Mouse (Mus musculus): ENCODE data around the gene Gm6676.
"Not testable (repeated sequence)": the region's sequence is repeated elsewhere in the genome, so short reads cannot be mapped to it uniquely, and the experiment has no call there.

Gene Gm6676

DNA sequence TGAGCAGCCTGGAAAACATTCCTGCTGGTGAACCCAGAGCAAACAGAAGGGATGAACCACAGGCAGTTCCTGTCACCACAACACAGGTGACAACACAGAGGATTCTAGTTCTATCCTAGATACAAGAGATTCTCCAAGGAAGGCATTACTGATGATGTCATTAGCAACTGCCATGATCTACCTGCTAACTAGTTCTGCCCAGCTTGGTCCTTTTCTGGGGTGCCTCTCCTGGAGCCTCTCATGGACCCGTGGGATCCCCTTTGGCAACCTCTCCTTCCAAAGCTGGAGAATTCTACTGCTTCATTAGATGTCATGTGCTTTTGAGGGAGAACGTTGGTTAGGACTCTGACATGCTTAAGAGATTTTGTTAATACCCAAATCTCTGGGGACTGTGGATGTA lies at the start of gene Gm6676:
TSS of gene Gm6676 (minus strand) at position 101 of the 400 bp plus-strand sequence.
- DNase-seq: not testable (repeated sequence)

DNA sequence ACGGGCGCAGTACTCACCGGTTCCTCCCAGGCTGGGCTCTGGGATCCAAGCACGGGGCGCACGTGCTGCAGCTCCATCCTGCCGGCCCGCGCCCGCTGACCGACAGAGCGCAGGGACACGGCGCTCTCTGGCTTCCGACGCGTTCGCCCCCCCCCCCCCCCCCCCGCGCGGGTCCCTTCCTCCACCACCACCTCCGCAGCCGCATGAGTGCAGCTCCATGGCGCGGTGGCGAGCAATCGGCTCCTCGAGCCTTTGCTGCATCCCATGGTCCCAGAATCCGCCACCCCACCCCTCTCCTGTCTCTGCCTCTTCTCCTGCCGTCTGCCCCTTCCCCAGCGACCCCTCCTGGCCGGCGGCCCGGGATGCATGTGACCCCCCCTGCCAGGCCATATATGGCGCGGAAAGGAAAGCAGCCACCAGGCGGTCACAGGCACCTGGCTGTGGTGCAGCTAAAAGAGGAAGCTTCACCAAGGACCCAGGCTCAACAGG lies 49.3 kb upstream of the Gm6676 start, which contains the start of gene Gm3512:
TSS of gene Gm3512 (minus strand) at position 51 of the 489 bp plus-strand sequence.
- DNase-seq: not testable (repeated sequence)

DNA sequence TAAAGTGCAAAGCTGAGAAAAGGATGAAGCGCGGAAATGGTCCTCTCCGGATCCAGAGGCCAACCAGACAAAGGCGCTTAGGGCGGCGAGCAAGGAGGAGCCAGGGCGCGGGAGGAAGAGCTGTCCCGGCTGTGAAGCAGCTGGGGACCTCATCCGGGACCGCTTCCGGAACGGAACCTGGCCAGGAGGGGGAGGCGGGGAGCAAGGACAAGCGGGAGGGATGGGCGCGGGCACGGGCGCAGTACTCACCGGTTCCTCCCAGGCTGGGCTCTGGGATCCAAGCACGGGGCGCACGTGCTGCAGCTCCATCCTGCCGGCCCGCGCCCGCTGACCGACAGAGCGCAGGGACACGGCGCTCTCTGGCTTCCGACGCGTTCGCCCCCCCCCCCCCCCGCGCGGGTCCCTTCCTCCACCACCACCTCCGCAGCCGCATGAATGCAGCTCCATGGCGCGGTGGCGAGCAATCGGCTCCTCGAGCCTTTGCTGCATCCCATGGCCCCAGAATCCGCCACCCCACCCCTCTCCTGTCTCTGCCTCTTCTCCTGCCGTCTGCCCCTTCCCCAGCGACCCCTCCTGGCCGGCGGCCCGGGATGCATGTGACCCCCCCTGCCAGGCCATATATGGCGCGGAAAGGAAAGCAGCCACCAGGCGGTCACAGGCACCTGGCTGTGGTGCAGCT lies 19.9 kb downstream of the Gm6676 start:
- not testable (repeated sequence) for DNase-seq

DNA sequence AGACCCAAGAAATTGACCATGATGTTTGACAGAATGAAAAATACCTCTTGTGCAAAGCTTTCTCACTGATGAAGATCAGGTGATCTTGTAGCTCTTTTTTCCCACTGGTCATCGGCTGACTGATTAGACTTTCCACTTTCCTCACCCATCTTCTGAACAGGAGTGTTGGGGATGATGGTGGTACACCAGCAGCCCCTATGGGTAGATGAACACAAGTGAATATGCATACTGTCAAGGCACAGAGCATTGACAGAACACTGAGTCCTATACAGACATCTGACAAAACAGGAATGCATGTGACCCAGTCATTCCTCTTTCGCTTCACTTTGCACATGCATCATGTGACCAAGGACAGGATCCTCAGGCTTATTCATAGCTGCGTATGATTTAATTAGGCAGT lies 24.7 kb downstream of the Gm6676 start, which contains the start of gene Gm3696:
TSS of gene Gm3696 (minus strand) at position 101 of the 400 bp plus-strand sequence.
- DNase-seq: not testable (repeated sequence)
